Mouse (Mus musculus) urinary bladder, postnatal 25 days (tissue): ENCODE measurements around the gene Mob4.
A peak's percentile ranks its signal among the peaks of the same experiment; 100 is the strongest.
"Not testable (repeated sequence)": the region's sequence is repeated elsewhere in the genome, so short reads cannot be mapped to it uniquely, and the experiment has no call there.

Source experiments
- DNase-seq: peaks from one replicate; pipeline ENCODE4 v3.0.0; 2022; ENCODE audit warnings: low spot score

Gene Mob4

GRCm38 (mm10) chr1:55130943-55131401 lies at the start of gene Mob4:
Gene Mob4, plus strand, starts transcription at chr1:55131231.
- DNase-seq = peak; percentile 95

DNA sequence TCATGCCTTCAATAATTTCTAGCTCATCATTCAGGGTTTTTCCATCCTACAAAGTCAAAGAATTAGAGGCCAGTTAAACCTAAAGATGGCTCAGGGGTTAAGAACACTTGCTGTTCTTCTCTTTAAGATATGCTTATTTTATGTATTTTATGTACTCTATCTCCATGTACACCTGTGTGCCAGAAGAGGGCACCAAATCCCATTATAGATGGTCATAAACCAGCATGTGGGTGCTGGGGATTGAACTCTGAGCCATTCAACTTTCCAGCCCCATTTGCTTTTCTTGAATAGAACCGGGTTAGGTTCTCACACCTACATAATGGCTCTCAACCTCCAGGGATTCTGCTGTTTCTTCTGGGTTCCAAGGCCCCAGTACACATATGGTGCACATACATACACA lies 48.9 kb upstream of the Mob4 start:
- DNase-seq = no peak

GRCm38 (mm10) chr1:55085781-55086366 lies 45.2 kb upstream of the Mob4 start:
- no peak for DNase-seq

DNA sequence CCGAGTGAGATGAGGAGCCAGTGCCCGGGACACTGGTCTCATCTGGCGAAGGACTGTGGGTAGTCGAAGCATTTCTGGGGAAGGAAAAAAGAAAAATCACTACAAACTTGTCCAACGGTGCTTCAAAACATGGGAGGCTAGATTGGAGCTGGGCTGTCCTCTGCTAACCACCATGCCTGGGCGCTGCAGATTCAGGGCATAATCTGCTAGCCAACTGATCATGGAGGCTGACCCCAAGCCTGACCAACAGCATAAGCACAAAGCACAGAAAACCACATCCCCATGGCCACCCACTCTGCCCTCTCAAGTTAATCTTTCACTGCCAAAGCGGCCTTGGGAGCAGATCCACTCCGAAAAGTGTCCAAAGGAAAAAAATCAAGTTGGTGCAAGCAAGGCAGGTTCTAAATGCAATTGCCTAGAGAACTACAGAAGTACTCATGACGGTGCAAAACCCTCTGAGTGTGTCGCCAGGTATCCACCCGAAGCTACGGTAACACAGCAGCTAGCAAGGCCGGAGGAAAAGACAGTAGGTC lies 44.1 kb upstream of the Mob4 start:
- DNase-seq = peak; percentile 11

GRCm38 (mm10) chr1:55087401-55087904 lies 43.6 kb upstream of the Mob4 start:
- peak; percentile 55 for DNase-seq

- DNase-seq = peak; percentile 99
These were observed 43.0 kb upstream of the Mob4 start, which contains the start of the genes Hspe1 and Hspd1 for GRCm38 (mm10) chr1:55087932-55088610. Gene Hspe1, plus strand, starts transcription at chr1:55088132. Gene Hspd1, minus strand, starts transcription at chr1:55088243.

DNA sequence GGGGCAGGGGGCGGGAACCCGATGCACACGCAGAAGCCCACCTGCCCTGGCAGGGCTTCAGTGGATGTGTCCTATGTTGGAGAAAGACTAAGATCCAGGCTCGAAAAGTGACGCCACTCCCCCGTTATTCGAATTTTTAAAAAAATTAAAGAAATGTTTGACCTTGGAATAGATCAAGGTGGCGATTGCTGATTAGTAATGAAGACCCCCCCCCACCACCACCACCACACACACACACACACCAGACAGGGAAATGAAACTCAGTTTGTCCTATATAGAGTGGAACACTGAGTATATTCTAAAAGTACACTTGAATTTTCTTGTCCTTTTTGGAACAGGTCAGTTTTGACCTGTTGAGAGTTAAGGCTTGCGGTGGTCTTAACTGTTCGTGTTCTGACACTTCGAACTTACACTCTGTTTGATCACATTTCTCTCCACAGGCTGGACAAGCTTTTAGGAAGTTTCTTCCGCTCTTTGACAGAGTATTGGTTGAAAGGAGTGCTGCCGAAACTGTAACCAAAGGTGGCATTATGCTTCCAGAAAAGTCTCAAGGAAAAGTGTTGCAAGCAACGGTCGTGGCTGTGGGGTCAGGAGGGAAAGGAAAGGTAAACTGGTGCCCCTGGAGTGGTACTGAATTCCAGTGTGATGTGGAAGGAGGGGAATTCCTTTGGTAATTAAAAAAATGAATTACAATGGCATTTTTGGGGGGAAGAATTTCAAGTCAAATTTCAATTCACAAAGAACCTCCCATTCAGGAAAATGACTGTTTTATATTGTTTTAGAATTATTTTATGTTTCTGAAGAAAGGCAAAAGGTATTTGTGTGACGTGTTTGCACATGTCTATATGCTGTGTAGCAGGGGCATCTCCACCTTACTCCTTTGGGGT lies 42.2 kb upstream of the Mob4 start:
- no peak for DNase-seq

DNA sequence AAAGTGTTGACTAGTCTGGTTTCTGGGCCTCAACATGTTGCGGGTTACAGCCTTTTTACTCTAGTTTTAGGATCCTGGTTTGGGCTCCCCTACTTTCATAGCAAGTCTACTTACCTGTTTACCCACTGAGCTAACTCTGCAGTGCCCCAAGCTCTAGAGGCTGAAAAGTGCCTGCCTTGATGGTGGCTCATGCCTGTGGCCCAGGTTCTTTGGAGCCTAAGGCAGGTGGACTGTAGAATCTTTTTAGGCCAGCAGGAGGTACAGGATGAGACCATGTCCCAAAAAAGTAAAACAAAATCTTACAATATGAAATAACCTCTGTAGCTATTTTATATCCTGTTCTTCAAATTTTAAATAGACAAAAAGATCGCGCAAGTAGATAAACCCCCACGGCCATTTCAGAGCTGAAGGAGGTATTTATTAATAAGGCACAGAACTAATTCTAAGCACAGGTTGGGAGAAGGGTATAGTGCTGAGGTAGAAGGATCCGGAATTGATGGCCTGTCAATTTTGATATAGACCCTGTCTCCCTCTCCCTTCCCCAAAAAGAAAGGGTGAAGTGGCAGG lies 41.5 kb upstream of the Mob4 start:
- DNase-seq = no peak

- DNase-seq = no peak
These were observed 39.0 kb upstream of the Mob4 start for GRCm38 (mm10) chr1:55092056-55092455.

DNA sequence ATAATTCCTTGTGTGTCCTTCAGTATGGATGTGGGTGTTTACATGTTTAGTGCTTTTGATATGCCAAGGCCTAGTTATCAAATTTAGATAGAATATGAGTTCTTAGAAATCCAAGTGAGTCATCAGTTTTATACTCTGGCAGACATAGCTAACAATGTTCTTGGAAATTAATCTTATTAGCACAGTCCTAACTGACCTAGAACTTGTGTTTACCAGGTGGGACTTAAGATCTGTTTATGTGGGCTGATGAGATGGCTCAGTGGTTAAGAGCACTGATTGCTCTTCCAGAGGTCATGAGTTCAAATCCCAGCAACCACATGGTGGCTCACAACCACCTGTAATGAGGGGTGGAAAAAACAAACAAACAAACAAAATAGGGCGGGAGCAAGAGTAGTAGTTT lies 38.6 kb upstream of the Mob4 start:
- no peak for DNase-seq

GRCm38 (mm10) chr1:55106919-55107585 lies 24.0 kb upstream of the Mob4 start:
- DNase-seq = no peak

GRCm38 (mm10) chr1:55107644-55108043 lies 23.4 kb upstream of the Mob4 start:
- no peak for DNase-seq

DNA sequence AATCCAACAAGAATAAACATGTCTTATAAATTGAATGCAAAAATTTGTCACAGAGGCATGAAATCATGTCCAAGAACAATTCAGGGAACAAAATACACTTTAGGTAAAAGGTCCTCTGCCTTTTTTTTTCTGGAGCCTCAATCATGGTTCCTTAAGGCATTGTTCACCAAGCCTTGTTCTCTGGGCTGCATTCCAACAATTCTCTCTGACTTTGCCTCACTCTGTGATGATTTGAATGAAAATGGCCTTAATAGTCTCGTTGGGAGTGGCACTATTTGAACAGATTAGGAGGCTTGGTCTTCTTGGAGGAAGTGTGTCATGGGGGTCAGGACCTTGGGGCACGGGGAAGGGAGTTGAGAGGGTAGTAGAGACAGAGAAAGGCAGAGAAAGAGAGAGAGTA lies 22.6 kb upstream of the Mob4 start:
- no peak for DNase-seq

DNA sequence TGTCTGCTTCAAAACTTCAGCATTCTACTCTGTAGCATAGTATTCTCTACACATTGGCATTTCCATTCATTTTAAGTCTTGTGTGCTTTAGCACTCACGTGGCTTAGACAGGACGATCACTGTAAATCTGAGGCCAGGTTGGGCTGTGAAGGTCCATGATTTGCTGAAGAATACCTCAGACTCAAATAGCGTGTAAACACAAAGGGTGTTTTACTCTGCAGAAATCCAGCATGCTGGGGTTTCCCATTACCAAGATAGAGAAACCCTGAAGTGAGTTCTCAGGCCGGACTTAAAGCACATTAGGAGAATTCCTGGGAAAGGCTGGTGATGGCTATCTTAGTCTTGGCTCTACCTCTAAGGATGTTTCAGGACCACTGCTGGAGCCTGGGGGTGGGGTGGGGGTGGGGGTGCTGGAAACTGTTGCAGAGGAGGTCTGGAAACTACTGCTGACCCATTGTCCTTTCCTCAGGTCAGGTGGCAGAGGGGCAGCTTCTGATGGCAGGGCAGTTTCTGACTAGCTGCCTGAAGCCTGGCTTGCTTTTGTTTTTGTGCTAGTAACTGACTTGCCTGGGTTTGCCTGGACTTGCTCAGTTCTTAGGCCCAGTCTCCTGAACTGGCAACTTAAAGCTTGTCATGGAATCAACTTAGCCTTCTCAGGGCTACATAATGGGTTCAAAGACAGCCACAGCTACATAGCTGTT lies 21.8 kb upstream of the Mob4 start:
- DNase-seq = no peak

DNA sequence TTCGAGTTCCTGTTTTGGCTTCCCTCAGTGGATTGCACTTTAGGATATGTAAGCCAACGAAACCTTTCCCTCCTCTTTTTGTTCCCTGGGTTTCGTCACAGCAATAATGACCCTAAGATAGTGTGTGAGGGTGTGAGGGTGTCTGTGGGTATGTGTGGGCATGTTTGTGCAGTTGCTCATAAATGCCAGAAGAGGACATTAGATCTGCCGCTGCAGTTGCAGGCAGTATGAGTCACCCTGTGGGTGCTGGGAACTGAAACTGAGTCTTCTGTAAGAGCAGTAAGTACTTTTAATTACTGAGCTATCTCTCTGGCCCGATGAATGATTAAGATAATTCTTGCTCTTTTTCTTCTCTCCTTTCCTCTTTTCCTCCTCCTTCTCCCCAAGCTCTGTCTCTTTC lies 8.0 kb upstream of the Mob4 start:
- DNase-seq = no peak

DNA sequence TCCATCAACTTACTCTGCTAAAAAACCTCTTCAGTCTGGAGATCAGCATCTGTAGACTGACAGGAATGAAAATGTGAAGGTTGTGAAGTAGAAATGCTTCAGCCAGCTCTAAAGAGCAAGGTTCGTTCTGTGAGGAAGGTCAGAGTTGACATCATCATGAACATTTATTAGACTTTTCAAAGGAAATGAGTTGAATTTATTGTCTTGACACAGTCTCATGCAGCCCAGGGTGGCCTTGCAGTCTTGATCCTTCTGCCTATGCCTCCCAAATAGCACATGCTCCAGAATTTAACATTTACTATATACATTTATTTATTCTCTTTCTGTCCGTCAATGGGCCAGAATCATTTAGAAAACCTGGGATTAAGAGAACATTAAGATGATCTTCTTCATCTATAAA lies 7.5 kb upstream of the Mob4 start:
- no peak for DNase-seq

- DNase-seq = not testable (repeated sequence)
These were observed 6.9 kb upstream of the Mob4 start for GRCm38 (mm10) chr1:55124136-55124535.

DNA sequence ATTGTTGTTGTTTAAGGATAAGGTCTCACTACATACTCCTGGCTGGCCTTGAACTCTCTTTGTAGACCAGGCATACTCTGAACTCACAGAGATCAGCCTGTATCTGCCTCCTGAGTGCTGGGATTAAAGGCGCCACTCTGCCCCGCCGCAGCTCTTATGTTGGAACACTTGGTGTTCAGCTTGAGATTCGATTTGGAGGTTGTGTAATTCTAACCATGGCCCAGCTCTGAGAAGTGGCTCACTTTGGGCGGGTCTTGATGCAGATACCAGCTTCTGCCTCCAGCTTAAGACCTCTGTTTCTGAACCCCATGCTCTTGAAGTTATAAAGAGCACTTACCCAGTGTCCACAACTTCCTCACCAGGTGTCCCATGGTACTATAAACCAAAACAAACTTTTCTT lies 1.3 kb upstream of the Mob4 start:
- DNase-seq = no peak

GRCm38 (mm10) chr1:55130190-55130916 lies 678 bp upstream of the Mob4 start:
- DNase-seq = no peak

GRCm38 (mm10) chr1:55131424-55132014 lies 488 bp downstream of the Mob4 start:
- DNase-seq = peak; percentile 55
